Mouse (Mus musculus) right cerebral cortex, postnatal 36 days (tissue): ENCODE results near the gene Kmo.

ENCODE experiments used
- DNase-seq, 2 experiments: peaks; one replicate each; pipeline ENCODE4 v3.0.0; 2022; ENCODE audit warnings: low spot score in 2 of 2, mixed read lengths in 1 of 2

The Kmo gene

GRCm38 (mm10) chr1:175693429-175693960 lies 73.3 kb downstream of the Kmo start:
- peak in 1 of 2 experiments; percentile 18 for DNase-seq

GRCm38 (mm10) chr1:175698293-175698692 lies 78.1 kb downstream of the Kmo start, which contains the start of gene Wdr64:
Gene Wdr64 (plus strand): TSS chr1:175698593.
- no peak for DNase-seq

- DNase-seq: no peak
Observed at GRCm38 (mm10) chr1:175699375-175699774, 79.2 kb downstream of the Kmo start.

- DNase-seq: no peak
Observed at GRCm38 (mm10) chr1:175699796-175700195, 79.6 kb downstream of the Kmo start.

GRCm38 (mm10) chr1:175701145-175701544 lies 81.0 kb downstream of the Kmo start:
- DNase-seq: no peak

- no peak for DNase-seq
Observed at GRCm38 (mm10) chr1:175707599-175707998, 87.4 kb downstream of the Kmo start.

GRCm38 (mm10) chr1:175708013-175708412 lies 87.8 kb downstream of the Kmo start:
- DNase-seq: no peak
